Mouse (Mus musculus): ENCODE measurements around the gene Sost.

Sost gene

GRCm38 (mm10) chr11:101982981-101983411, 16.2 kb upstream of the Sost start:
- peak; percentile 29 for DNase-seq

GRCm38 (mm10) chr11:101981850-101982249, 15.0 kb upstream of the Sost start:
- DNase-seq = peak; percentile 81

- no peak for DNase-seq
Observed at GRCm38 (mm10) chr11:101980603-101981157, 13.9 kb upstream of the Sost start.

GRCm38 (mm10) chr11:101979140-101979539, 12.3 kb upstream of the Sost start:
- DNase-seq = no peak

GRCm38 (mm10) chr11:101976949-101977348, 10.1 kb upstream of the Sost start:
- no peak for DNase-seq

- DNase-seq = peak; percentile 65
Observed at GRCm38 (mm10) chr11:101974923-101975322, 8.1 kb upstream of the Sost start.

GRCm38 (mm10) chr11:101974181-101974580, 7.4 kb upstream of the Sost start:
- DNase-seq = peak; percentile 30

- DNase-seq = no peak
Observed at GRCm38 (mm10) chr11:101973496-101973895, 6.7 kb upstream of the Sost start.

GRCm38 (mm10) chr11:101972651-101973050, 5.8 kb upstream of the Sost start:
- DNase-seq = peak; percentile 56

- DNase-seq = peak; percentile 42
Observed at GRCm38 (mm10) chr11:101972097-101972496, 5.3 kb upstream of the Sost start.

- DNase-seq = peak; percentile 76
Observed at GRCm38 (mm10) chr11:101971410-101971809, 4.6 kb upstream of the Sost start.

GRCm38 (mm10) chr11:101969835-101970234, 3.0 kb upstream of the Sost start:
- DNase-seq = no peak

GRCm38 (mm10) chr11:101968791-101969190, 2.0 kb upstream of the Sost start:
- peak; percentile 93 for DNase-seq

- no peak for DNase-seq
Observed at GRCm38 (mm10) chr11:101968311-101968710, 1.5 kb upstream of the Sost start.

- DNase-seq = no peak
Observed at GRCm38 (mm10) chr11:101965553-101965952, 1.3 kb downstream of the Sost start.

- no peak for DNase-seq
Observed at GRCm38 (mm10) chr11:101964647-101965046, 2.2 kb downstream of the Sost start.

- no peak for DNase-seq
Observed at GRCm38 (mm10) chr11:101963473-101964291, 3.1 kb downstream of the Sost start.

GRCm38 (mm10) chr11:101963043-101963442, 3.8 kb downstream of the Sost start:
- DNase-seq = no peak

- no peak for DNase-seq
Observed at GRCm38 (mm10) chr11:101957476-101957875, 9.3 kb downstream of the Sost start.

- no peak for DNase-seq
Observed at GRCm38 (mm10) chr11:101953441-101953840, 13.4 kb downstream of the Sost start.

GRCm38 (mm10) chr11:101952541-101953341, 14.1 kb downstream of the Sost start:
- DNase-seq = peak; percentile 69

GRCm38 (mm10) chr11:101950021-101950420, 16.8 kb downstream of the Sost start:
- DNase-seq = no peak

GRCm38 (mm10) chr11:101946525-101946924, 20.3 kb downstream of the Sost start:
- no peak for DNase-seq

GRCm38 (mm10) chr11:101943055-101943454, 23.8 kb downstream of the Sost start:
- DNase-seq = no peak

Data from lung, postnatal 36 days (tissue).